Mouse (Mus musculus): ENCODE measurements at regions not wholly inside any gene's neighbourhood (a gene's known extent, or its start where the extent isn't known, plus 50 kb on each side); places are given as distances from the start of the nearest gene placed in this dataset.

DNA sequence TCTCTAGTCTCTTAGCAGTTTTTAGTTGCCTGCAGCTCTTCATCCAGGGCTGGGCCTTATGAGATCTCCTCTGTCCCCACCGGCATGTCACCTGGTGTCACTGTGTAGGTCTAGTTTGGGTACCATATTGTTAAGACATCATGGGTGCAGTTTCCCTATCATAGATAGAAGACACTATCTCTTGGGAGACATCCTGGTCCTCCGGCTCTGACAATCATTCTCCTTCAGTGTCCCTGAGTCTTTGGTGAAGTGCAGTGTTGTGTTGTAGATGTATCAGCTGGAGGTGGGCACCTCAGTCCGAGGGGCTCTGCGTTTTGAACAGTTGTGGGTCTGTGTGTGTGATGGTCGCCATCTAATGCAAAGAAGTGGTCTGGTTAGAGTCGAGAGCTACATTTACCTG lies 58.0 kb upstream of the Synm start:
- DNase-seq (ENCODE audit: extremely low spot score in 1 of 2, low spot score in 1 of 2): no peak

DNA sequence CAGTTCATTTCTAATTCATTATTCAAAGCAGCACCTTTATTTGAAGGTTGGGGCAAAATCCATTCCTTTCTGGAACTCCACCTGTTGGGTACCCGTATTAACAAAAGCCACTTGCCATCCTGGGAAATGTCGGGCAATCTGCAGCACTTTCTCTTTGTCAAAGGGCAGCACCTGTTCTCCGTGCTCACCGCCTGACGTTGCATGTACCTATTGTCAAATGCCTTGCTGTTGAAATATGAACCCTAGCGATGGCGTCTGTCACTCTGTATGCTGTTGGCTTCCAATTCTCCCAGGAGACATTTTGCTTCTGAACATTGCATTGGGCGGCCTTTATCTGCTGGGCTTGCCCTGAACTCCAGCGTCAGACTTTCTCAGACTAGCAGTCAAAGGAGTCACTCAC lies 55.3 kb upstream of the Synm start:
- DNase-seq (ENCODE audit: extremely low spot score in 1 of 2, low spot score in 1 of 2): no peak

Data from frontal cortex, adult 2 months (tissue).